ENCODE assay signal across 21 mouse cellular contexts in genomic region chr15:6588192-6588591, GRCm38 (mm10).
DNase-seq lines count a peak whose midpoint lies in the region; ATAC-seq and TF ChIP-seq lines count a peak whose summit lies in the region.
"Had no signal": no experiment of that assay in that cellular context is flagged by ENCODE, and none has a peak within 500 bp of the region (broad histone marks: within the 10 kb centered on the region; RNA-seq: fewer than 3 reads in every experiment).

No protein-coding gene starts in this region.

- H3K36me3 ChIP-seq in heart, embryonic 16.5 days (ENCODE audit: control insufficient read depth, insufficient read depth) = no peaks in the 10 kb centered on the region
- no peaks in the 10 kb centered on the region for H3K36me3 ChIP-seq in forebrain, embryonic 12.5 days (replicated peaks)
- H3K36me3 ChIP-seq: heart, embryonic 10.5 days; hindbrain, embryonic 12.5 days; midbrain, embryonic 15.5 days had no signal

- H3K9me3 ChIP-seq in heart, embryonic 16.5 days (replicated peaks; ENCODE audit: control insufficient read depth, low read length) = no peaks in the 10 kb centered on the region
- H3K9me3 ChIP-seq in forebrain, embryonic 12.5 days = no peaks in the 10 kb centered on the region
- H3K9me3 ChIP-seq: heart, embryonic 10.5 days; hindbrain, embryonic 12.5 days; midbrain, embryonic 15.5 days had no signal

- H3K4me2 ChIP-seq in heart, embryonic 16.5 days (ENCODE audit: low read depth, low read length) = no peak overlapping the region
- H3K4me2 ChIP-seq in forebrain, embryonic 12.5 days = no peak overlapping the region
- H3K4me2 ChIP-seq: hindbrain, embryonic 12.5 days; liver, embryonic 11.5 days; midbrain, embryonic 15.5 days had no signal

- TF ChIP-seq CTCF in bone marrow macrophage, adult 2 months (IDR thresholded peaks at IDR 0.05; ENCODE audit: low read depth, low read length) = no peak

- no peak overlapping the region for H3K9ac ChIP-seq in heart, embryonic 16.5 days (ENCODE audit: low read length)
- H3K9ac ChIP-seq in forebrain, embryonic 12.5 days = no peak overlapping the region
- H3K9ac ChIP-seq: hindbrain, embryonic 12.5 days; midbrain, embryonic 15.5 days had no signal

- 46% methylated on average over 7 of the region's 7 CpGs for WGBS in heart, embryonic 16.5 days
- 76% methylated on average over 7 of the region's 7 CpGs for WGBS in forebrain, embryonic 12.5 days

- H3K4me3 ChIP-seq in heart, embryonic 16.5 days (ENCODE audit: low read length) = no peak overlapping the region
- no peak overlapping the region for H3K4me3 ChIP-seq in bone marrow macrophage, adult 2 months (ENCODE audit: insufficient read depth, low read length)
- H3K4me3 ChIP-seq in forebrain, embryonic 12.5 days (replicated peaks) = no peak overlapping the region
- H3K4me3 ChIP-seq: heart, embryonic 10.5 days; hindbrain, embryonic 12.5 days; midbrain, embryonic 15.5 days had no signal

- H3K27ac ChIP-seq in heart, embryonic 16.5 days (ENCODE audit: low read length) = peak overlapping the region; percentile 54
- peak overlapping the region; percentile 63 for H3K27ac ChIP-seq in bone marrow macrophage, adult 2 months (ENCODE audit: insufficient read depth, low read depth, low read length)
- H3K27ac ChIP-seq in forebrain, embryonic 12.5 days = no peak overlapping the region
- H3K27ac ChIP-seq: heart, embryonic 10.5 days; hindbrain, embryonic 12.5 days; midbrain, embryonic 15.5 days had no signal

- H3K4me1 ChIP-seq in heart, embryonic 16.5 days (ENCODE audit: control insufficient read depth, insufficient read depth, low read length) = 0 out of 2 replicates have a peak, but pooled peaks cover 3% of the 10 kb centered on the region
- peaks cover 71% of the 10 kb centered on the region for H3K4me1 ChIP-seq in bone marrow macrophage, adult 2 months (ENCODE audit: control insufficient read depth, insufficient read depth, low read length)
- no peaks in the 10 kb centered on the region for H3K4me1 ChIP-seq in forebrain, embryonic 12.5 days
- H3K4me1 ChIP-seq: heart, embryonic 10.5 days; hindbrain, embryonic 12.5 days; midbrain, embryonic 15.5 days had no signal

- ATAC-seq in heart, embryonic 16.5 days (replicated peaks; ENCODE audit: extremely low read depth, insufficient read depth, low FRiP score) = peak; percentile 26; the same call in 1 of the 2 replicates
- no peak for ATAC-seq in forebrain, embryonic 12.5 days (ENCODE audit: low FRiP score)
- ATAC-seq: forebrain, embryonic 14.5 days; midbrain, embryonic 15.5 days had no signal

- H3K27me3 ChIP-seq in heart, embryonic 16.5 days (ENCODE audit: control insufficient read depth, insufficient read depth, low read length) = no peaks in the 10 kb centered on the region
- H3K27me3 ChIP-seq in forebrain, embryonic 12.5 days = no peaks in the 10 kb centered on the region
- H3K27me3 ChIP-seq: hindbrain, embryonic 12.5 days; midbrain, embryonic 15.5 days had no signal

- no peak for DNase-seq in heart, postnatal 14 days
- peak; percentile 53 to 68 for DNase-seq in thymus, adult 18-20 months
- peak; percentile 68 for DNase-seq in thymus, postnatal 4 days
- DNase-seq in testis, postnatal 14 days (ENCODE audit: low spot score) = no peak
- DNase-seq in right cerebral cortex, adult 18-20 months = no peak
- DNase-seq: adrenal gland, adult 2 months; cerebellum, adult 9-11 months; gastrocnemius, postnatal 25 days; heart, postnatal 10 days; kidney, adult 9 months; kidney, postnatal 25 days; lung, adult 18-20 months; right cerebral cortex, postnatal 25 days had no signal

- no peak for TF ChIP-seq POLR2A in bone marrow macrophage, adult 2 months (IDR thresholded peaks at IDR 0.05; ENCODE audit: borderline replicate concordance, low read depth, low read length)

- intact Hi-C loops in heart, postnatal 14 days (cut with DNase I) = no loop called here

Comparison
In these comparisons a context has a peak if more than half of its experiments do, and no peak if none do; other contexts are left out.
1. DNase-seq: peak in thymus, adult 18-20 months (2 of 2) and thymus, postnatal 4 days (single experiment); none in heart, postnatal 14 days (0 of 2), testis, postnatal 14 days (single experiment) and right cerebral cortex, adult 18-20 months (single experiment).